Mouse (Mus musculus): ENCODE data around the gene Trpm5. TPM values are rescaled to one million over a fixed set of nuclear protein-coding genes. Genes with fewer than 3 reads are reported as not detected.

The Trpm5 gene
- polyA plus RNA-seq, 1 experiment from 2014 or later: 0.78 TPM

DNA sequence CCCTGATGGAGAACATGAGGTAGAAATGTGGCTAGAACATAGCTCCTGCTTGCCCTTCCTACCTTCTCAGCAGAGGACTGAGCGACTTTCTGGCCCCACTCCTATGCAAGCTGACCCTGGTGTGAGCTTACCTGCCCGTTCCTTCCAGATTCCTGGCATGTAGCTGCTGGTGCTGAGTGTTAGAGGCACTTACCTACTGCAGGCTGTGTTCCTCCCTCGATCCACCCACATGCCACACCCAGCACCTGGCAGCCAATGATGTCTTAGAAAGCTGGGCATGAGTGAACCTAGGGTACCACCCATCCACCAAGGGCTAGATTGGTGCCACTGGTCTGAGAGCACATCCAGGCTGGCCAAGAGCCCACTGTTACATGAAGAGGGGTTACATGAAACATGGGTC lies 595 bp downstream of the Trpm5 start:
- WGBS (ENCODE audit: insufficient replicate concordance): 44% methylated on average over 3 of the region's 3 CpGs
- no peaks in the 10 kb centered on the region for H3K4me1 ChIP-seq (ENCODE audit: control insufficient read depth, low read depth, low read length)
- no peaks in the 10 kb centered on the region for H3K36me3 ChIP-seq (ENCODE audit: control insufficient read depth, insufficient read depth)
- H3K27ac ChIP-seq (ENCODE audit: low read length): no peak overlapping the region
- H3K9me3 ChIP-seq (replicated peaks; ENCODE audit: control insufficient read depth, low read length): no peaks in the 10 kb centered on the region
- no peaks in the 10 kb centered on the region for H3K27me3 ChIP-seq (ENCODE audit: control insufficient read depth, insufficient read depth, low read depth, low read length)
- H3K9ac ChIP-seq (ENCODE audit: low read depth, low read length): no peak overlapping the region
- no peak overlapping the region for H3K4me2 ChIP-seq (ENCODE audit: low read depth, low read length)
- no peak for ATAC-seq (ENCODE audit: low read depth)
- H3K4me3 ChIP-seq (ENCODE audit: low read depth, low read length): no peak overlapping the region

GRCm38 (mm10) chr7:143087070-143087579 lies 7.3 kb downstream of the Trpm5 start:
- 52% methylated on average over 4 of the region's 4 CpGs for WGBS (ENCODE audit: insufficient replicate concordance)
- Histone ChIP-seq H3K4me1 (ENCODE audit: control insufficient read depth, low read depth, low read length) (no peaks in the 10 kb centered on the region), H3K9ac (ENCODE audit: low read depth, low read length) (no peak overlapping the region), H3K4me3 (ENCODE audit: low read depth, low read length) (no peak overlapping the region), H3K36me3 (ENCODE audit: control insufficient read depth, insufficient read depth) (no peaks in the 10 kb centered on the region), H3K4me2 (ENCODE audit: low read depth, low read length) (no peak overlapping the region), H3K9me3 (replicated peaks; ENCODE audit: control insufficient read depth, low read length) (no peaks in the 10 kb centered on the region), H3K27me3 (ENCODE audit: control insufficient read depth, insufficient read depth, low read depth, low read length) (no peaks in the 10 kb centered on the region), H3K27ac (ENCODE audit: low read length) (no peak overlapping the region)
- no peak for ATAC-seq (ENCODE audit: low read depth)

DNA sequence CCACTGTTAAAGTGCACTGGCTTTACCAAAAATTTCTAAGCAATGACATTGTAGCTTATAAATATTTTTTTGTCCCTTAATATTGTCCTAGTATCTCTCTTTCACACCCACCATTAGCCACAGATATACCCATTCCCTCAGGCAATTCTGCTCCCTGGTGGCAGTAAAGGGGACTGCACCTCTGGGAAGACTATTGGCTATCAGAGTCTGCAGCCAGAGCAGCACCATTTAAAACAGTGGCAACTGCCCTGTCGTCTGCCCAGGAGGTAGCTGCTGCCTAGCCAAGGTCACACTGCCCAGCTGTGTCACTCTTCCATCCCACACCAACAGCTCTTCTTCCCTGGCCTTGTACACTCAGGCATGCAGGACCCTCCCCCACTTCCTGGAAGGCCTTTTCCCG lies 8.1 kb downstream of the Trpm5 start:
- Histone ChIP-seq H3K27me3 (ENCODE audit: control insufficient read depth, insufficient read depth, low read depth, low read length) (no peaks in the 10 kb centered on the region), H3K9ac (ENCODE audit: low read depth, low read length) (no peak overlapping the region), H3K27ac (ENCODE audit: low read length) (no peak overlapping the region), H3K4me3 (ENCODE audit: low read depth, low read length) (no peak overlapping the region), H3K4me2 (ENCODE audit: low read depth, low read length) (no peak overlapping the region), H3K4me1 (ENCODE audit: control insufficient read depth, low read depth, low read length) (no peaks in the 10 kb centered on the region), H3K36me3 (ENCODE audit: control insufficient read depth, insufficient read depth) (no peaks in the 10 kb centered on the region), H3K9me3 (replicated peaks; ENCODE audit: control insufficient read depth, low read length) (no peaks in the 10 kb centered on the region)
- peak; percentile 28; the same call in 1 of the 2 replicates for ATAC-seq (ENCODE audit: low read depth)
- 36% methylated on average over 2 of the region's 2 CpGs for WGBS (ENCODE audit: insufficient replicate concordance)

GRCm38 (mm10) chr7:143083708-143084107 lies 10.7 kb downstream of the Trpm5 start:
- no peaks in the 10 kb centered on the region for H3K36me3 ChIP-seq (ENCODE audit: control insufficient read depth, insufficient read depth)
- no peak overlapping the region for H3K4me2 ChIP-seq (ENCODE audit: low read depth, low read length)
- H3K9me3 ChIP-seq (replicated peaks; ENCODE audit: control insufficient read depth, low read length): no peaks in the 10 kb centered on the region
- no peak overlapping the region for H3K4me3 ChIP-seq (ENCODE audit: low read depth, low read length)
- no peak overlapping the region for H3K9ac ChIP-seq (ENCODE audit: low read depth, low read length)
- 37% methylated on average over 2 of the region's 2 CpGs for WGBS (ENCODE audit: insufficient replicate concordance)
- ATAC-seq (ENCODE audit: low read depth): no peak
- no peaks in the 10 kb centered on the region for H3K27me3 ChIP-seq (ENCODE audit: control insufficient read depth, insufficient read depth, low read depth, low read length)
- H3K4me1 ChIP-seq (ENCODE audit: control insufficient read depth, low read depth, low read length): no peaks in the 10 kb centered on the region
- no peak overlapping the region for H3K27ac ChIP-seq (ENCODE audit: low read length)

GRCm38 (mm10) chr7:143082024-143082423 lies 12.4 kb downstream of the Trpm5 start:
- no peak; the same call in 1 of the 2 replicates for ATAC-seq (ENCODE audit: low read depth)
- H3K4me2 ChIP-seq (ENCODE audit: low read depth, low read length): no peak overlapping the region
- H3K36me3 ChIP-seq (ENCODE audit: control insufficient read depth, insufficient read depth): no peaks in the 10 kb centered on the region
- H3K4me3 ChIP-seq (ENCODE audit: low read depth, low read length): no peak overlapping the region
- WGBS (ENCODE audit: insufficient replicate concordance): 25% methylated on average over 6 of the region's 6 CpGs
- H3K9ac ChIP-seq (ENCODE audit: low read depth, low read length): no peak overlapping the region
- H3K4me1 ChIP-seq (ENCODE audit: control insufficient read depth, low read depth, low read length): no peaks in the 10 kb centered on the region
- H3K9me3 ChIP-seq (replicated peaks; ENCODE audit: control insufficient read depth, low read length): no peaks in the 10 kb centered on the region
- H3K27ac ChIP-seq (ENCODE audit: low read length): no peak overlapping the region
- H3K27me3 ChIP-seq (ENCODE audit: control insufficient read depth, insufficient read depth, low read depth, low read length): no peaks in the 10 kb centered on the region

DNA sequence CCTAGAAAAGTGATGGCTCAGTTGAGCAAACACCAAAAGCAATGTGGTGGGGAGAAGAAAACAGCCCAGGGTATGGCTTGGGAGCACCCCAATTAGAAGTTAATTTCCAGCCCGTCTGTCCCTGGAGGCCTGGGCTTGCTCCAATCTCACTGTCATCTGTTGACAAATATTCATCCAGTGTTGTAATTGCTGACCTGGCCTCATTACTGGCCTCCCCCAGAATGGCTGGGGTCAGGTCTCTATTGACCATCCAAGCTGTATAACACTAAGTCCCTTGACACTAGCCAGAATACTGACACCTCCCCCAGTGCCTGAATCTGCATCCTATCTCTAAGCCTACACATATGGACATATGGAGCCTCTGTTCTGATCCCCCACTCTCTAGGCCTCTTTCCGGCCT lies 17.1 kb downstream of the Trpm5 start:
- 73% methylated on average over 2 of the region's 2 CpGs for WGBS (ENCODE audit: insufficient replicate concordance)
- no peaks in the 10 kb centered on the region for H3K9me3 ChIP-seq (replicated peaks; ENCODE audit: control insufficient read depth, low read length)
- no peak overlapping the region for H3K4me3 ChIP-seq (ENCODE audit: low read depth, low read length)
- H3K27me3 ChIP-seq (ENCODE audit: control insufficient read depth, insufficient read depth, low read depth, low read length): no peaks in the 10 kb centered on the region
- no peak for ATAC-seq (ENCODE audit: low read depth)
- H3K27ac ChIP-seq (ENCODE audit: low read length): no peak overlapping the region
- H3K9ac ChIP-seq (ENCODE audit: low read depth, low read length): no peak overlapping the region
- H3K4me1 ChIP-seq (ENCODE audit: control insufficient read depth, low read depth, low read length): no peaks in the 10 kb centered on the region
- no peak overlapping the region for H3K4me2 ChIP-seq (ENCODE audit: low read depth, low read length)
- H3K36me3 ChIP-seq (ENCODE audit: control insufficient read depth, insufficient read depth): no peaks in the 10 kb centered on the region

- no peaks in the 10 kb centered on the region for H3K36me3 ChIP-seq (ENCODE audit: control insufficient read depth, insufficient read depth)
- peaks cover 5% of the 10 kb centered on the region for H3K4me1 ChIP-seq (ENCODE audit: control insufficient read depth, low read depth, low read length)
- H3K4me3 ChIP-seq (ENCODE audit: low read depth, low read length): no peak overlapping the region
- WGBS (ENCODE audit: insufficient replicate concordance): 53% methylated on average over 5 of the region's 5 CpGs
- H3K9me3 ChIP-seq (replicated peaks; ENCODE audit: control insufficient read depth, low read length): no peaks in the 10 kb centered on the region
- H3K4me2 ChIP-seq (ENCODE audit: low read depth, low read length): no peak overlapping the region
- ATAC-seq (ENCODE audit: low read depth): no peak
- no peaks in the 10 kb centered on the region for H3K27me3 ChIP-seq (ENCODE audit: control insufficient read depth, insufficient read depth, low read depth, low read length)
- no peak overlapping the region for H3K27ac ChIP-seq (ENCODE audit: low read length)
- H3K9ac ChIP-seq (ENCODE audit: low read depth, low read length): no peak overlapping the region
These were observed 19.0 kb downstream of the Trpm5 start for GRCm38 (mm10) chr7:143075394-143075793.

DNA sequence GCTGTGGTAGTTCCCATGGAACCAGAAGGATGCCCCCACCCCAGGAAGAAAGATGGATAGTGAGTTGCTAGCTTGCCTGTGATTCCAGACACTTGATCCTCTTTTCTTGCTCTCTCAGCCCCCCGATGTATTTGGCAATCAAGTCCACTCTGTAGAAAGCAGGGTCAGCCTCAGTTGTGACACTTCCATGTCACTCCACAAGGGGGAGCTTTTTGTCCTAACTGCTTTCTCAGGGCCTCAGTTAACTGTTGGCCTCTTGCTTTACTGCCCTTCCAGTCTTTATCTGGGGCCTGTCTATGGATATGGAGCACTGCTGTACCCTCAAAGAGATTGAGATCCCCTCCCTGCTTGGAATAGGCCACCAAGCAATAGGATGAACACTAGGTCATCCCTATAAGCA lies 21.4 kb downstream of the Trpm5 start:
- H3K4me1 ChIP-seq (ENCODE audit: control insufficient read depth, low read depth, low read length): peaks cover 15% of the 10 kb centered on the region
- 35% methylated on average over 1 of the region's 1 CpGs for WGBS (ENCODE audit: insufficient replicate concordance)
- no peak overlapping the region for H3K27ac ChIP-seq (ENCODE audit: low read length)

DNA sequence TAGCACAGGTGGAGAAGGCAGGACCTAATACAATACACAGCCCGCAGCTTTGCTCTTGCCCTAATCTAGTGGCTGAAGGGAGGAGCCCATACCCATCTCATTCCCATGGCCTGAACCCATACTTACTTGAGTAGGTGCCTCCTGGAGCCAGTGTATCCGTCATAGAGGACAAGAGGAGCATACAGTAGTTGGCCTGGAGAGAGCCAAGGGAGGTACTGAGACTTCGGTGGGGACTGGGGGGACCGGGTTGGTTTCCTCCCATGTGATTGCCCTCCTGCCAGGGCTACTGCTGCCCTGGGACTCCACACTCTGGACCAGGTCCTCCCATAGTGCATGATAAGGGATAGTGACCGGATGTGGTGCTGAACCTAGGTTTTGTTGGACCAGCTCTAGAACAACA lies 21.8 kb downstream of the Trpm5 start:
- Histone ChIP-seq H3K27ac (ENCODE audit: low read length) (no peak overlapping the region), H3K4me1 (ENCODE audit: control insufficient read depth, low read depth, low read length) (peaks cover 15% of the 10 kb centered on the region), H3K27me3 (ENCODE audit: control insufficient read depth, insufficient read depth, low read depth, low read length) (no peaks in the 10 kb centered on the region), H3K4me2 (ENCODE audit: low read depth, low read length) (no peak overlapping the region), H3K36me3 (ENCODE audit: control insufficient read depth, insufficient read depth) (no peaks in the 10 kb centered on the region), H3K4me3 (ENCODE audit: low read depth, low read length) (no peak overlapping the region), H3K9me3 (replicated peaks; ENCODE audit: control insufficient read depth, low read length) (no peaks in the 10 kb centered on the region), H3K9ac (ENCODE audit: low read depth, low read length) (no peak overlapping the region)
- WGBS (ENCODE audit: insufficient replicate concordance): 70% methylated on average over 5 of the region's 5 CpGs
- ATAC-seq (ENCODE audit: low read depth): no peak

More for the DNA sequence above, 21.4 kb downstream of the Trpm5 start:
- no peak overlapping the region for H3K4me2 ChIP-seq (ENCODE audit: low read depth, low read length)
- no peak for ATAC-seq (ENCODE audit: low read depth)
- no peaks in the 10 kb centered on the region for H3K36me3 ChIP-seq (ENCODE audit: control insufficient read depth, insufficient read depth)
- H3K9ac ChIP-seq (ENCODE audit: low read depth, low read length): no peak overlapping the region
- H3K9me3 ChIP-seq (replicated peaks; ENCODE audit: control insufficient read depth, low read length): no peaks in the 10 kb centered on the region
- no peaks in the 10 kb centered on the region for H3K27me3 ChIP-seq (ENCODE audit: control insufficient read depth, insufficient read depth, low read depth, low read length)
- no peak overlapping the region for H3K4me3 ChIP-seq (ENCODE audit: low read depth, low read length)

All from liver, embryonic 16.5 days (tissue).